ENCODE assay signal across 8 mouse cellular contexts in genomic region chr16:32246952-32247370, GRCm38 (mm10). TPM values are rescaled to one million over a fixed set of nuclear protein-coding genes. Genes with fewer than 3 reads are reported as not detected.
DNase-seq lines count a peak whose midpoint lies in the region; ATAC-seq and TF ChIP-seq lines count a peak whose summit lies in the region.

Gene Fbxo45 (minus strand): TSS chr16:32247158.
Gene Wdr53 (plus strand): TSS chr16:32247227.

- peak within 1 kb of the TSS; percentile 89 for H3K4me2 ChIP-seq in forebrain, embryonic 16.5 days (ENCODE audit: low read length)
- peak within 1 kb of the TSS; percentile 71 for H3K4me2 ChIP-seq in lung, embryonic 14.5 days

- WGBS in forebrain, embryonic 16.5 days, result 0% methylated on average over 44 of the region's 48 CpGs
- WGBS in lung, embryonic 14.5 days, result under 1% methylated on average over 48 of the region's 48 CpGs
- under 1% methylated on average over 48 of the region's 48 CpGs for WGBS in olfactory bulb, adult 2 months
- WGBS in thymus, adult 2 months, result under 1% methylated on average over 48 of the region's 48 CpGs

- no peaks in the 10 kb centered on the region for H3K9me3 ChIP-seq in G1E (replicated peaks)
- H3K9me3 ChIP-seq in forebrain, embryonic 16.5 days (ENCODE audit: control insufficient read depth, low read length), result no peaks in the 10 kb centered on the region
- H3K9me3 ChIP-seq in lung, embryonic 14.5 days (ENCODE audit: low read depth, low read length), result no peaks in the 10 kb centered on the region

- DNase-seq in G1E (ENCODE audit: low spot score), result peak; percentile 90
- peak; percentile 99 for DNase-seq in cerebellum, adult 18-20 months
- peak; percentile 95 to 96 for DNase-seq in heart, postnatal 36 days
- DNase-seq in layer of hippocampus, adult 2 months (ENCODE audit: low spot score in 2 of 2), result peak; percentile 98
- DNase-seq in lung, embryonic 14.5 days, result peak; percentile 97
- DNase-seq in thymus, adult 2 months, result peak; percentile 97

- H3K9ac ChIP-seq in forebrain, embryonic 16.5 days (replicated peaks; ENCODE audit: low read depth, low read length), result peak within 1 kb of the TSS; percentile 86
- peak within 1 kb of the TSS; percentile 87 for H3K9ac ChIP-seq in lung, embryonic 14.5 days

- ATAC-seq in G1E (ENCODE audit: extremely low read depth, insufficient number of reproducible peaks, low FRiP score, poor library complexity, severe bottlenecking), result peak; percentile 90
- peak; percentile 100 for ATAC-seq in forebrain, embryonic 16.5 days
- peak; percentile 99 for ATAC-seq in lung, embryonic 14.5 days (ENCODE audit: insufficient read depth)

- H3K27ac ChIP-seq in forebrain, embryonic 16.5 days (ENCODE audit: low read length), result peak within 1 kb of the TSS; percentile 89
- peak within 1 kb of the TSS; percentile 88 for H3K27ac ChIP-seq in layer of hippocampus, adult 2 months
- H3K27ac ChIP-seq in lung, embryonic 14.5 days (ENCODE audit: low read depth), result peak within 1 kb of the TSS; percentile 95
- H3K27ac ChIP-seq in olfactory bulb, adult 2 months (ENCODE audit: insufficient read depth, low read depth, low read length), result peak within 1 kb of the TSS; percentile 58; the same call in 1 of the 2 replicates
- no peak within 1 kb of the TSS for H3K27ac ChIP-seq in thymus, adult 2 months (ENCODE audit: control insufficient read depth, insufficient read depth, low read length)

- H3K4me3 ChIP-seq in G1E (ENCODE audit: low read depth, low read length), result peak within 1 kb of the TSS; percentile 98
- peak within 1 kb of the TSS; percentile 68 for H3K4me3 ChIP-seq in forebrain, embryonic 16.5 days (replicated peaks; ENCODE audit: low read length)
- H3K4me3 ChIP-seq in layer of hippocampus, adult 2 months, result peak within 1 kb of the TSS; percentile 87
- H3K4me3 ChIP-seq in lung, embryonic 14.5 days (ENCODE audit: low read depth, low read length), result peak within 1 kb of the TSS; percentile 83
- H3K4me3 ChIP-seq in olfactory bulb, adult 2 months (ENCODE audit: insufficient read depth, low read depth, low read length), result peak within 1 kb of the TSS; percentile 98
- H3K4me3 ChIP-seq in thymus, adult 2 months (ENCODE audit: control insufficient read depth, insufficient read depth, low read length), result peak within 1 kb of the TSS; percentile 76

- intact Hi-C loops in heart, postnatal 36 days (cut with DNase I), result loop anchor here (1.0 to 10.0 kb wide), 4 partner anchors 30 to 302 kb away; partner anchors contain the start of genes 0610012G03Rik, Ncbp2 and Rnf168

- no peak for TF ChIP-seq CTCF in G1E (IDR thresholded peaks at IDR 0.05; ENCODE audit: low read depth, low read length)
- no peak for TF ChIP-seq CTCF in layer of hippocampus, adult 2 months (conservative IDR thresholded peaks at IDR 0.05)
- no peak for TF ChIP-seq CTCF in lung, embryonic 14.5 days (IDR thresholded peaks at IDR 0.05; ENCODE audit: low read depth)
- TF ChIP-seq CTCF in olfactory bulb, adult 2 months (IDR thresholded peaks at IDR 0.05; ENCODE audit: insufficient read depth, low read depth, low read length), result no peak
- TF ChIP-seq CTCF in thymus, adult 2 months (IDR thresholded peaks at IDR 0.05; ENCODE audit: borderline replicate concordance, control insufficient read depth, extremely low read depth, insufficient read depth, low read length, poor library complexity), result peak; percentile 55; the same call in 1 of the 2 replicates

- no peaks in the 10 kb centered on the region for H3K27me3 ChIP-seq in G1E (ENCODE audit: insufficient read depth, low read length)
- H3K27me3 ChIP-seq in forebrain, embryonic 16.5 days (replicated peaks; ENCODE audit: control insufficient read depth, insufficient read depth, low read length), result no peaks in the 10 kb centered on the region
- no peaks in the 10 kb centered on the region for H3K27me3 ChIP-seq in lung, embryonic 14.5 days (ENCODE audit: insufficient read depth, low read length)
- no peaks in the 10 kb centered on the region for H3K27me3 ChIP-seq in thymus, adult 2 months (ENCODE audit: control insufficient read depth, insufficient read depth, low read length)

- peaks cover 30% of the 10 kb centered on the region for H3K36me3 ChIP-seq in G1E (replicated peaks)
- no peaks in the 10 kb centered on the region for H3K36me3 ChIP-seq in forebrain, embryonic 16.5 days (ENCODE audit: control insufficient read depth, insufficient read depth)
- H3K36me3 ChIP-seq in lung, embryonic 14.5 days (ENCODE audit: insufficient read depth), result peaks cover 4% of the 10 kb centered on the region; the same call in 1 of the 2 replicates
- no peaks in the 10 kb centered on the region; the same call in 1 of the 2 replicates for H3K36me3 ChIP-seq in thymus, adult 2 months (ENCODE audit: control insufficient read depth, insufficient read depth, low read length)

- H3K4me1 ChIP-seq in G1E (ENCODE audit: insufficient read depth, low read depth, low read length), result peaks cover 36% of the 10 kb centered on the region
- H3K4me1 ChIP-seq in forebrain, embryonic 16.5 days (replicated peaks; ENCODE audit: control insufficient read depth, insufficient read depth, low read length), result peaks cover 25% of the 10 kb centered on the region
- H3K4me1 ChIP-seq in lung, embryonic 14.5 days (ENCODE audit: insufficient read depth), result peaks cover 8% of the 10 kb centered on the region; the same call in 1 of the 2 replicates
- H3K4me1 ChIP-seq in olfactory bulb, adult 2 months (ENCODE audit: control insufficient read depth, insufficient read depth, low read length), result peaks cover 5% of the 10 kb centered on the region
- peaks cover 4% of the 10 kb centered on the region; the same call in 1 of the 2 replicates for H3K4me1 ChIP-seq in thymus, adult 2 months (replicated peaks; ENCODE audit: control insufficient read depth, insufficient read depth, low read length)

- peak; percentile 50 for TF ChIP-seq POLR2A in olfactory bulb, adult 2 months (IDR thresholded peaks at IDR 0.05; ENCODE audit: insufficient read depth, low read depth, low read length)
- peak; percentile 52 for TF ChIP-seq POLR2A in thymus, adult 2 months (IDR thresholded peaks at IDR 0.05; ENCODE audit: control insufficient read depth, extremely low read depth, insufficient read depth, low read length, poor library complexity)

RNA-seq across cellular contexts. Expression of gene Fbxo45, which starts in this region (rescaled TPM):
- 15.7 and 18.8 TPM in 2 replicates for total RNA-seq in G1E (2014; fragmentation: Nextera tagmentation)
- total RNA-seq in G1E (2017), result 25.6 and 29.8 TPM in 2 replicates
- polyA plus RNA-seq in G1E (2012), result 5.9 and 6.1 TPM in 2 replicates
- 9.9 and 10.2 TPM in 2 replicates for polyA plus RNA-seq in forebrain, embryonic 16.5 days (2015; fragmentation: Nextera tagmentation; extraction: Ambion mirVana)
- 10 to 100 TPM; 11.5 to 14.0 TPM for total RNA-seq in heart, postnatal 36 days (2021)
- total RNA-seq in layer of hippocampus, adult 2 months (2021), result 10 to 100 TPM; 46.4 to 47.8 TPM
- polyA plus RNA-seq in lung, embryonic 14.5 days (2014; fragmentation: Nextera tagmentation; extraction: Ambion mirVana), result 19.9 and 23.9 TPM in 2 replicates
- polyA plus RNA-seq in olfactory bulb, adult 2 months (2012; ENCODE audit: insufficient read depth, insufficient read length, low replicate concordance, missing spikeins), result not detected in 2 replicates
- polyA plus RNA-seq in thymus, adult 2 months (2012; rRNA removed), result 6.5 and 7.7 TPM in 2 replicates

RNA-seq across cellular contexts. Expression of gene Wdr53, which starts in this region (rescaled TPM):
- 9.9 and 15.4 TPM in 2 replicates for total RNA-seq in G1E (2014; fragmentation: Nextera tagmentation)
- total RNA-seq in G1E (2017), result 24.9 and 26.3 TPM in 2 replicates
- polyA plus RNA-seq in G1E (2012), result 13.5 and 14.2 TPM in 2 replicates
- 13.9 and 15.7 TPM in 2 replicates for polyA plus RNA-seq in forebrain, embryonic 16.5 days (2015; fragmentation: Nextera tagmentation; extraction: Ambion mirVana)
- total RNA-seq in heart, postnatal 36 days (2021), result 1 to 10 TPM; 6.8 to 8.0 TPM
- total RNA-seq in layer of hippocampus, adult 2 months (2021), result 10 to 100 TPM; 11.8 to 13.0 TPM
- polyA plus RNA-seq in lung, embryonic 14.5 days (2014; fragmentation: Nextera tagmentation; extraction: Ambion mirVana), result 17.3 and 20.4 TPM in 2 replicates
- not detected in 2 replicates for polyA plus RNA-seq in olfactory bulb, adult 2 months (2012; ENCODE audit: insufficient read depth, insufficient read length, low replicate concordance, missing spikeins)
- 5.3 and 5.4 TPM in 2 replicates for polyA plus RNA-seq in thymus, adult 2 months (2012; rRNA removed)
